Mouse (Mus musculus) hindbrain, embryonic 11.5 days (tissue): ENCODE data around the gene Stra6. TPM values are rescaled to one million over a fixed set of nuclear protein-coding genes. Genes with fewer than 3 reads are reported as not detected.

ENCODE experiments used
- ATAC-seq: fragments of 200-750 bp; cut with Nextera tagmentation; 2 replicates; pipeline ENCODE4 v1.8.0; 2017; ENCODE audit warnings: mild to moderate bottlenecking, moderate TSS enrichment, moderate library complexity; ENCODE audit not compliant: low FRiP score
- DNase-seq: peaks from one replicate; pipeline ENCODE4 v3.0.0-alpha.2; 2015; ENCODE audit warnings: low spot score
- H3K27ac ChIP-seq: fragments of 300-500 bp; sonication (generic); 2 replicates; pipeline ENCODE4 v1.5.1; 2014; ENCODE audit warnings: mild to moderate bottlenecking, low read depth, low read length
- H3K27me3 ChIP-seq: fragments of 300-500 bp; sonication (generic); 2 replicates; pipeline ENCODE4 v1.6.1; 2014; ENCODE audit warnings: mild to moderate bottlenecking, low read length, moderate library complexity, mixed read lengths; ENCODE audit not compliant: control insufficient read depth, insufficient read depth
- H3K36me3 ChIP-seq: fragments of 300-500 bp; sonication (generic); 2 replicates; pipeline ENCODE4 v1.6.1; 2014; ENCODE audit warnings: mild to moderate bottlenecking, low read length, moderate library complexity, mixed read lengths; ENCODE audit not compliant: control insufficient read depth, insufficient read depth
- H3K4me1 ChIP-seq: fragments of 300-500 bp; sonication (generic); replicated peaks from 2 replicates; pipeline ENCODE4 v1.6.1; 2014; ENCODE audit warnings: low read length, mixed read lengths; ENCODE audit not compliant: control insufficient read depth, insufficient read depth
- H3K4me2 ChIP-seq: fragments of 300-500 bp; sonication (generic); replicated peaks from 2 replicates; pipeline ENCODE4 v1.6.1; 2014; ENCODE audit warnings: mild to moderate bottlenecking, low read depth, low read length
- H3K4me3 ChIP-seq: fragments of 300-500 bp; sonication (generic); 2 replicates; pipeline ENCODE4 v1.5.1; 2014; ENCODE audit warnings: low read depth, low read length
- H3K9ac ChIP-seq: fragments of 300-500 bp; sonication (generic); 2 replicates; pipeline ENCODE4 v1.6.1; 2014; ENCODE audit warnings: low read depth, low read length
- H3K9me3 ChIP-seq: fragments of 300-500 bp; sonication (generic); 2 replicates; pipeline ENCODE4 v1.6.1; 2016; ENCODE audit warnings: low read length; ENCODE audit not compliant: control insufficient read depth
- WGBS: fragments of 180-500 bp; shearing (Covaris S2); extraction: QIAGEN DNeasy Blood & Tissue Kit; methylation state at CpG from one replicate; pipeline ENCODE4 v1.1.7; 2014; 5-methylcytosine and 5-hydroxymethylcytosine counted together
- polyA plus RNA-seq: library from polyadenylated mRNA; unstranded; fragments of >200 nt; fragmentation: Nextera tagmentation; extraction: Ambion mirVana; gene quantifications from 2 replicates; pipeline ENCODE4 v1.2.1, GENCODE M21; 2014

The Stra6 gene
- polyA plus RNA-seq, 1 experiment from 2014 or later = 8.2 TPM

- Histone ChIP-seq H3K27me3 (peaks cover 13% of the 10 kb centered on the region), H3K27ac (no peak within 1 kb of the TSS), H3K9ac (no peak within 1 kb of the TSS), H3K9me3 (no peaks in the 10 kb centered on the region), H3K4me2 (no peak within 1 kb of the TSS), H3K36me3 (no peaks in the 10 kb centered on the region), H3K4me3 (no peak within 1 kb of the TSS), H3K4me1 (peaks cover 21% of the 10 kb centered on the region)
- 31% methylated on average over 2 of the region's 2 CpGs for WGBS
- no peak for DNase-seq
- ATAC-seq = no peak
These were observed 55.1 kb downstream of the Stra6 start, which contains the start of gene Ccdc33 for GRCm38 (mm10) chr9:58118671-58119070. TSS of gene Ccdc33 (minus strand) at chr9:58118823.

GRCm38 (mm10) chr9:58125085-58125484 is 61.5 kb downstream of the Stra6 start:
- Histone ChIP-seq H3K27ac (no peak overlapping the region), H3K4me3 (no peak overlapping the region), H3K9ac (no peak overlapping the region), H3K9me3 (no peaks in the 10 kb centered on the region), H3K4me2 (no peak overlapping the region), H3K36me3 (no peaks in the 10 kb centered on the region), H3K4me1 (peaks cover 12% of the 10 kb centered on the region), H3K27me3 (peaks cover 22% of the 10 kb centered on the region)
- DNase-seq (no peak), ATAC-seq (no peak)
- 59% methylated on average over 3 of the region's 3 CpGs for WGBS

GRCm38 (mm10) chr9:58125811-58126210 is 62.2 kb downstream of the Stra6 start:
- Histone ChIP-seq H3K27me3 (peaks cover 28% of the 10 kb centered on the region), H3K27ac (no peak overlapping the region), H3K4me2 (no peak overlapping the region), H3K36me3 (no peaks in the 10 kb centered on the region), H3K4me1 (peaks cover 12% of the 10 kb centered on the region), H3K9ac (no peak overlapping the region), H3K9me3 (no peaks in the 10 kb centered on the region), H3K4me3 (no peak overlapping the region)
- WGBS = 29% methylated on average over 4 of the region's 4 CpGs
- DNase-seq (no peak), ATAC-seq (no peak)

- 0 out of 2 replicates have a peak overlapping the region, but pooled peaks have one; percentile 0 for H3K4me3 ChIP-seq
These were observed 65.4 kb downstream of the Stra6 start for GRCm38 (mm10) chr9:58128926-58129413.

GRCm38 (mm10) chr9:58129508-58129907 is 65.9 kb downstream of the Stra6 start:
- peak overlapping the region; percentile 31; the same call in 1 of the 2 replicates for H3K9ac ChIP-seq
- H3K4me2 ChIP-seq = peak overlapping the region; percentile 11; the same call in 1 of the 2 replicates
- H3K27ac ChIP-seq = no peak overlapping the region
- H3K4me1 ChIP-seq = peaks cover 17% of the 10 kb centered on the region
- H3K27me3 ChIP-seq = peaks cover 27% of the 10 kb centered on the region
- H3K36me3 ChIP-seq = no peaks in the 10 kb centered on the region
- 11% methylated on average over 8 of the region's 8 CpGs for WGBS
- DNase-seq (no peak), ATAC-seq (no peak)
- H3K9me3 ChIP-seq = no peaks in the 10 kb centered on the region
- 0 out of 2 replicates have a peak overlapping the region, but pooled peaks have one; percentile 0 for H3K4me3 ChIP-seq

More at GRCm38 (mm10) chr9:58128926-58129413, 65.4 kb downstream of the Stra6 start:
- Histone ChIP-seq H3K9ac (no peak overlapping the region; the same call in 1 of the 2 replicates), H3K4me2 (peak overlapping the region; percentile 11; the same call in 1 of the 2 replicates), H3K9me3 (no peaks in the 10 kb centered on the region), H3K36me3 (no peaks in the 10 kb centered on the region), H3K27ac (no peak overlapping the region), H3K27me3 (peaks cover 32% of the 10 kb centered on the region), H3K4me1 (peaks cover 12% of the 10 kb centered on the region)
- peak; percentile 70 for ATAC-seq
- peak; percentile 73 for DNase-seq
- WGBS = 4% methylated on average over 13 of the region's 13 CpGs

GRCm38 (mm10) chr9:58130909-58131308 is 67.3 kb downstream of the Stra6 start:
- DNase-seq = no peak
- H3K9me3 ChIP-seq = no peaks in the 10 kb centered on the region
- peaks cover 27% of the 10 kb centered on the region for H3K27me3 ChIP-seq
- no peaks in the 10 kb centered on the region for H3K36me3 ChIP-seq
- H3K27ac ChIP-seq = no peak overlapping the region
- no peak overlapping the region for H3K4me3 ChIP-seq
- peaks cover 20% of the 10 kb centered on the region for H3K4me1 ChIP-seq
- H3K4me2 ChIP-seq = no peak overlapping the region
- H3K9ac ChIP-seq = no peak overlapping the region
- WGBS = 47% methylated on average over 3 of the region's 3 CpGs
- ATAC-seq = no peak

- DNase-seq (no peak), ATAC-seq (no peak)
- peaks cover 27% of the 10 kb centered on the region for H3K27me3 ChIP-seq
- no peak overlapping the region for H3K27ac ChIP-seq
- H3K36me3 ChIP-seq = no peaks in the 10 kb centered on the region
- no peaks in the 10 kb centered on the region for H3K9me3 ChIP-seq
- no peak overlapping the region for H3K9ac ChIP-seq
- peaks cover 23% of the 10 kb centered on the region for H3K4me1 ChIP-seq
- no peak overlapping the region for H3K4me2 ChIP-seq
- 66% methylated on average over 7 of the region's 7 CpGs for WGBS
- no peak overlapping the region for H3K4me3 ChIP-seq
These were observed 68.1 kb downstream of the Stra6 start for GRCm38 (mm10) chr9:58131735-58132134.

GRCm38 (mm10) chr9:58133893-58134884 is 70.6 kb downstream of the Stra6 start:
- no peaks in the 10 kb centered on the region for H3K36me3 ChIP-seq
- no peaks in the 10 kb centered on the region for H3K9me3 ChIP-seq
- peaks cover 20% of the 10 kb centered on the region for H3K27me3 ChIP-seq
- WGBS = 16% methylated on average over 16 of the region's 17 CpGs
- H3K9ac ChIP-seq = no peak overlapping the region
- H3K27ac ChIP-seq = peak overlapping the region; percentile 37
- peak overlapping the region; percentile 7; the same call in 1 of the 2 replicates for H3K4me2 ChIP-seq
- peaks cover 16% of the 10 kb centered on the region for H3K4me1 ChIP-seq
- DNase-seq (peak; percentile 48), ATAC-seq (no peak)
- no peak overlapping the region for H3K4me3 ChIP-seq
